8 mouse cellular contexts compared by ENCODE assay signal in the genomic region with DNA sequence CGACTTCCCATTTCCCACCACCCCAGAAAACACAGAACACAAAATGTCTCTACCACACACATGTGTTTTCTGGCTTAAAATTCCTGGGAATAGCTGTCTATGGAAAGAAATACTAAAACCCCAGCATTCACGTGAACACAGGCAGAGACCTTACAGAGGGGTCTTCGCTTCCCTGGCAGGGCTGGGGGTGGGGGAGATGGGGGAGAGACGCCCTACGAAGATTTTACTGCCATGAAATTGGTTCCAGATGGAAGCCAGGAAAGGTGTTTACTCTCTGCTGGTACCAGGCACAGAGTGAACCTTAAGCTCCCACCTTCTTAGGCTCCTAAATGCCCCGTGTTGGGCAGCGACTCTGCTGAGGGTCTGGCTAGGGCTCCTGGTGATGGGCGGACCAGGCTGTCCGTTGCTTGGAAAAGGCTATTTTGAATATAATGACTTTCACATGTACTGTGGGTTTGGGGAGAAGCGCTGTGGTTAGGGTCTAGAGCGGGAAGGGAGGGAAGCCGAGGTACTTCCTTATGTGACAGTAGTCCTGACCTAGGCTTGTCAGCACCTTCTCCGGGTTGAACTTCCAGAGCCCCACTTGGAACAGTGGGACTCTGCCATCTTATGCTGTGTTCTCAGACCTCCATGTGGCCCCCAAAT. TPM values are rescaled to one million over a fixed set of nuclear protein-coding genes. Genes with fewer than 3 reads are reported as not detected.
DNase-seq lines count a peak whose midpoint lies in the region; ATAC-seq lines count a peak whose summit lies in the region.

No protein-coding gene starts in this region.

- ATAC-seq in heart, embryonic 13.5 days (ENCODE audit: extremely low read depth, insufficient number of reproducible peaks, low FRiP score, low TSS enrichment): no peak
- no peak for ATAC-seq in midbrain, embryonic 14.5 days (ENCODE audit: low FRiP score, low TSS enrichment)

- H3K27ac ChIP-seq in heart, embryonic 13.5 days (replicated peaks): no peak overlapping the region
- H3K27ac ChIP-seq in midbrain, embryonic 14.5 days (replicated peaks; ENCODE audit: low read depth, low read length): no peak overlapping the region

- peak overlapping the region; percentile 39 for H3K4me3 ChIP-seq in heart, embryonic 13.5 days
- H3K4me3 ChIP-seq in midbrain, embryonic 14.5 days (replicated peaks; ENCODE audit: low read depth, low read length): no peak overlapping the region

- H3K27me3 ChIP-seq in heart, embryonic 13.5 days (replicated peaks): peaks cover 41% of the 10 kb centered on the region
- no peaks in the 10 kb centered on the region for H3K27me3 ChIP-seq in midbrain, embryonic 14.5 days (ENCODE audit: control insufficient read depth, insufficient read depth, low read length)

- WGBS in heart, embryonic 13.5 days: 22% methylated on average over 13 of the region's 13 CpGs
- 33% methylated on average over 13 of the region's 13 CpGs for WGBS in midbrain, embryonic 14.5 days

- H3K9me3 ChIP-seq in heart, embryonic 13.5 days: no peaks in the 10 kb centered on the region
- no peaks in the 10 kb centered on the region for H3K9me3 ChIP-seq in midbrain, embryonic 14.5 days (ENCODE audit: control insufficient read depth, low read length)

- peak overlapping the region; percentile 71 for H3K4me2 ChIP-seq in heart, embryonic 13.5 days
- H3K4me2 ChIP-seq in midbrain, embryonic 14.5 days (ENCODE audit: low read length): peak overlapping the region; percentile 48

- H3K36me3 ChIP-seq in heart, embryonic 13.5 days: no peaks in the 10 kb centered on the region
- no peaks in the 10 kb centered on the region for H3K36me3 ChIP-seq in midbrain, embryonic 14.5 days (ENCODE audit: control insufficient read depth, insufficient read depth, low read length)

- peak overlapping the region; percentile 77 for H3K9ac ChIP-seq in heart, embryonic 13.5 days
- peak overlapping the region; percentile 34; the same call in 1 of the 2 replicates for H3K9ac ChIP-seq in midbrain, embryonic 14.5 days (replicated peaks; ENCODE audit: low read length)

- no peak for DNase-seq in heart, adult 9 months (ENCODE audit: low spot score in 2 of 2)
- DNase-seq in embryo, embryonic 9.5 days (ENCODE audit: extremely low spot score): peak; percentile 51
- peak; percentile 73 for DNase-seq in hindlimb bud, embryonic 11.5 days (ENCODE audit: extremely low spot score, low read depth, low spot score)
- no peak for DNase-seq in midbrain, embryonic 14.5 days
- no peak for DNase-seq in urinary bladder, postnatal 25 days (ENCODE audit: low spot score)
- no peak for DNase-seq in right cerebral cortex, postnatal 25 days
- DNase-seq in adrenal gland, adult 18-20 months (ENCODE audit: low spot score in 2 of 2): no peak

- H3K4me1 ChIP-seq in heart, embryonic 13.5 days: peaks cover 16% of the 10 kb centered on the region
- H3K4me1 ChIP-seq in midbrain, embryonic 14.5 days (ENCODE audit: control insufficient read depth, insufficient read depth, low read length): peaks cover 4% of the 10 kb centered on the region

RNA-seq across cellular contexts. Expression of gene Timp3, which starts 4.6 kb away (rescaled TPM):
- polyA plus RNA-seq in heart, embryonic 13.5 days (2015; fragmentation: Nextera tagmentation; extraction: Ambion mirVana): 65.6 and 69.3 TPM in 2 replicates
- 13.2 and 23.5 TPM in 2 replicates for polyA plus RNA-seq in midbrain, embryonic 14.5 days (2014; fragmentation: Nextera tagmentation; extraction: Ambion mirVana)
- 100 to 1,000 TPM; 511 to 546 TPM for total RNA-seq in adrenal gland, adult 18-20 months (2021)

Comparison
In these comparisons a context has a peak if more than half of its experiments do, and no peak if none do; other contexts are left out.
1. DNase-seq: peak in embryo, embryonic 9.5 days (single experiment) and hindlimb bud, embryonic 11.5 days (single experiment); none in heart, adult 9 months (0 of 2), midbrain, embryonic 14.5 days (single experiment), urinary bladder, postnatal 25 days (single experiment), right cerebral cortex, postnatal 25 days (single experiment) and adrenal gland, adult 18-20 months (0 of 2).